Mouse (Mus musculus): ENCODE results near the gene Rnf144a.

Rnf144a gene

DNA sequence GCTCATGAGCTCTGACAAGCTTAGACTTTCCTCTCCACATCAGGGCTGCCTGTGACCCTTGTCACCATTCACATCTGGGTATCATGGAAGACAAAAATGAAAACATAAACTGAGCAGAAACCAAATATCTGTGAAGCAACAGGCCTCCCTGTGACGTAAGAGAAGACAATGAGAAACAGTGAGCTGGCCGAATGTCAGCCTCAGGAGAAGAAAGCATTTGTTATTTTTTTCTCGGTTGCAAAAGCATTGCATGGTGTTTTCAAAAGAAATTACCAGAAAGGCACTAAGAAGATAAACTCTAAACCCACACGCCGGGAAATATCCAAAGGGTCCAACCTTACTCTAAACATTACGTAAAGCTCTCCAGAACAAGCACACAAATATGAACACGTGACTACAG lies 41.3 kb downstream of the Rnf144a start:
- no peak for DNase-seq (ENCODE audit: low spot score in 2 of 2)

DNA sequence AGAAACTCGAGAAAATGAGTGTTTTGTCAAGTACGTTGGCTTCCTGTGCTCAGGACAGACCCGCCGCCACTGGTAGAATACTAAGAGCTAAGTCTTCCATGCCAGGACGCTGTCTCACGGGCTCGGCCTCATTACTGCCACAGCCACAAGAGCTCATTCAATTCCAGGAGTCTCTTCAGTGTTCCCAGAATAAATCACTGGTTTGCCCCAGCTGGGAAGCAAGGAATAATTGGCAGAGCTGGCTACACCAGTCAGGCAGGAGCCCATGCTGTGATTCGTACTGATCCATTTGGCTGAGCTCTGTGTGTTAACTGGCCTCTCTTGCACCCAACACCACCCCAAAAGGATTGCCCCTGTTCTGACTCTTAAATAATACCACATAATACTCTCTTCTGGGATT lies 45.0 kb downstream of the Rnf144a start:
- no peak for DNase-seq (ENCODE audit: low spot score in 2 of 2)

DNA sequence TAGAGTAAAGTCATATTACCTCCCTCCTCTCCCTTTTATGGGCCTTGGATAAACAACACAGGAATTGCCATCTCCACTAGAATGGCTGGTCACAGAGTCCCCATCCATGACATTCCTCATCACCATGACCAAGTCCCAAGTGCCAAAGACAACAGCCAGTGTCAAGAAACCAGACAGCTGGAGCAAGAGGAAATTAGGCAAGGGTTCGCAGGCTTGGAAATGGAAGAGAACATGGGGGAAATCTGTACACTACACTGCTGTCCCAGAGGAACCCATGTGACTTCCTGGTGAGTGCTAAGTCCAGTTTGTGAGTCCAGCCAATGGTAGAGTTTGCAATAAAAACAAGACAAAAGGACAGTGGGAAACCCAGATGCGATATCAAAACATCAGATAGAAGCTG lies 47.7 kb downstream of the Rnf144a start:
- no peak for DNase-seq (ENCODE audit: low spot score in 2 of 2)

DNA sequence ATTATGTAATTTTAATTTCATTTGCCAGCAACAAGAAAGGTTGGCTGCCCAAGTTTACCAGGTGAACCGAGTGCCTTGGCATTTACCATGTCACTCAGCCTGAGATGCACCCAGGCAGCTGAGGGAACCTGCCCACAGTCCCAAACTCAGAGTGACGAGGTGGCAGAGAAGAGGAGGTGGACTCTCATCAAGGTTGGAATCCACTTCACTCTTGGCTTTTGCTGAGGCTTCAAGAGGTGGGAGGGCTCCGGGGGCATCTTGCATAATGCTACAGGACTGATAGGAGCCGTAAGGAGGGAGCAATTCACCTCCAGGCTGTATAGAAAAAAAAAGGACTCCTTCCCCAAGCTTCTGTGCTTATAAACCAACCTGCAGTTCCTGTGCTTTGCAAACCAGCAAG lies 48.7 kb downstream of the Rnf144a start:
- DNase-seq (ENCODE audit: low spot score in 2 of 2), result no peak

DNA sequence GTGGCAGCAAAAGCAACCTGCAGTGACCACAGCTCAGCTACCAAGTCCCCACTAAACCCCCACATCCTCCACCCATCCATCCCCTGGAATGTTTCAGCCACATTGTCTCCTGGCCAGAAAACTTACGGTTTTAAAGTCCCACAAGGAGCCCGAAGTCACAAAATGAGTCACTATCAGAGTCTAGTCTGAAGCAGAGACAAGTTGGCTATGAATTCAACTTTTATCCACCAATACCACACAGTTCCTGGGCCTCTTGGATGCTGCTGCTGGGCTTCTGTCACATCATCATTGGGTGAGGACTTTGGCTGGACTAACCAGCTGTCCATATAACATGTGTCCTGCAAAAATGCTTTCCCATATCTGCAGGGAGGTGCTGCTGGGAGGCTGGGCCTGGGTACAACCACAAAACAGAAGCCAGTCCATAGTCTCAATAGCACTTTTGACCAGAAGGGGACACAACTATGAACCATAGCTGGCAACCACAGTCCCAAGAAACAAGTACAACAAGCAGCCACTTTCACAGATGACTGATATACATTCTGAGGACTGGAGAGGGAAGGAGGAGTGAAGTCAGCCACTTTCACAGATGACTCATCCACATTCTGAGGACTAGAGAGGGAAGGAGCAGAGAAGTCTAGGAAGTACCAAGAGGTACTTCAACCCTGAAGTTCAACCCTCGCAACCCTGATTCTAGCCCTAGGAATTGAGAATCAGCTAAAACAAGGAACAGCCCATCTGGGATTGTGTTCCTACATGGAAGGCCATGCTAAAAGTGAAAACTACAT lies 49.3 kb downstream of the Rnf144a start:
- DNase-seq (ENCODE audit: low spot score in 2 of 2), result no peak

DNA sequence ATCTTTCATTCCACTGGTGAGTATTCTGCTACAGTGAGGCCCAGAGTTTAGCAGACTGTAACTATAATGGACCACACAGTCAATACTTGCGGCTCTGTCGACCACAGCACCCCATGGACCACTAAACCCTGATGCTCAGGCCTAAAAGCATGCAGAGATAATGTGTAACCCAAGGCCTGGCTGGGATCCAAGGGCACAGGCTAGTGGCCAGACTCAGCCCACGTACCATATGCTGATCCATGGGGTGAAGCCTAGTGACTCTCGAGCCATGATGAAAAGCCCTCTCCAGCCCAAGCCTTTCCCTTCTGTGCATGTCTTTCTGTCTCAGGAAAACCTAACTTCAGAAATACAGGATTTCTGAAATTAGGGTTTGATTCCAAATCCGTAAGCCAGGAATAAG lies 50.2 kb downstream of the Rnf144a start:
- DNase-seq (ENCODE audit: low spot score in 2 of 2), result no peak

DNA sequence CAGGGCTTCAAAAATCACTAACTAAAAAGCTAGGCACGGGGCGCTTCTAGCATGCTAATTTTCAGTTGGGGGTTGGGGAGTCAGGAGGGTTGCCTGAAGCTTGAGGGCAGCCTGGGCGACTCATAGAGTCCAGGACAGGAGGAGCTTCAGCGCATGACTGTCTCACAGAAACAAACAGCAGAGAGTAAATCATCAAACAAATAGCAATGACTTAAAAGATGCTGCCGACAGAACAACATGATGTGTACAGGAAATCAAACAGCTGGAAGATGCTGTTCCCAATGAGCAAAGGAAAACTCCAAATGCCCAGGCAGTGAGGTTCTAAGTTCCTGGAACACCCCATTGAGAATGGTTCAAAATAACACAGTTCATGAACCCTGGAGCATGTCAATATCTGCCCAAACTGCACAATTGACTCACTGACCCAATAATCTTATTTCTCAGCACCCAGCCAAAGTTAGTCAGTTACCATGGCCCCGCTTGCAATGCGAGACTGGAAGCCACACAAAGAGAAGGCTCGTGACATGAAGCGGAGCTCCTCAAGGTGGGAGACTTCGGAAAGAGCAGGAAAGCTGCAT lies 54.0 kb downstream of the Rnf144a start:
- DNase-seq (ENCODE audit: low spot score in 2 of 2), result no peak

DNA sequence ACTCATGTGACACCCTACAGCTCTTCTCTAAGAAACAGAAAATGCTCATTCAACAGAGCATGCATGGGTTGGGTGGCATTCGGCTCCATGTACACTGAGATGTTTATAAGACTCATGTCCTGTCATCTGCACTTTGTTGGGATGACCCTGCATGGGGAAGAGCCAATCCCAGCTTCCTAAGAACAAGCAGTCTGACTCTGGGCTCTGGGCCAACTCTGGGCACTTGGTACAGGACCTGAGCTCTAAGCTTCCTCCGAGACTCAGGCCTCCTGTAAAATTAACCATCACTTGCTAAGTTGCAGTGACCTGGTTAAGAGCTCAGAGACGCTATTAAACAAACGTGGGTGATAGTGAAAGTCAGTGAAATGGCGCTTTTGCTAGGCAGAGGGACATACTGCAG lies 55.2 kb downstream of the Rnf144a start:
- DNase-seq (ENCODE audit: low spot score in 2 of 2), result no peak

DNA sequence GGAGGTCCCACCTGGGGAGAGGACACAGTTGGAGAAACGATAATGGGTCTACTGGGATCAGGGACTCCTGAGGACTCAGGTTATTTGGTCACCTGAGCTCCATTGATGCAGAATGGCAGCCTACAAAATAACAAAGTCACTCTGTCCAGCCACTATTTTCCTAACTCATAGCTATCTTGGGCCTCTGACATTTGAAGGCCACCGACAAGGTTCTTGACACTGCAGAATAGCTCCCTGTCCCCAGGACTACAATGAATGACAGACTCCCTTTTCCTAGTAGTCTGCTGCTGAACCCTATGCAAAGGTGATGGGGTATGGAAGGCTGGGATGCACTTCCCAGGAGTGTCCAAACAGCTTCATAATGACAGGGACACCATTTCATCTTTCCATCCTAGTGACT lies 55.8 kb downstream of the Rnf144a start:
- no peak for DNase-seq (ENCODE audit: low spot score in 2 of 2)

DNA sequence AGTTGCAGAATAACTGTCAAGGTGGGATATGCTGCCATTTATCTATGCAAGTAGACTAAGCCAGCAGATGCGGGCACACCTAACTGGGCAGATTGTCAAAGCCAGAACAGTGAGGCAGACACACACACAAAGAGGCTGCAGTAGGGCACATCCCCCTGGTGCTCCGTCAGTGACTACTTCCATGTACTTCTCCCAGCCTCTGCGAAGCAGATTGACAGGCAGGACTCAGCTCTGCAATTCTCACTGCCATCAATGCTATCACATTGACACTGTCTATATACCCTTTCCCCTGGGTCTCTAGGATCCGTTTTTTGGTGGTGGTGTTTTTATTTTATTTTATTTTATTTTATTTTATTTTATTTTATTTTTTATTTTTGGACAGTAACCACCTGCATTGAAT lies 57.8 kb downstream of the Rnf144a start:
- no peak for DNase-seq (ENCODE audit: low spot score in 2 of 2)

DNA sequence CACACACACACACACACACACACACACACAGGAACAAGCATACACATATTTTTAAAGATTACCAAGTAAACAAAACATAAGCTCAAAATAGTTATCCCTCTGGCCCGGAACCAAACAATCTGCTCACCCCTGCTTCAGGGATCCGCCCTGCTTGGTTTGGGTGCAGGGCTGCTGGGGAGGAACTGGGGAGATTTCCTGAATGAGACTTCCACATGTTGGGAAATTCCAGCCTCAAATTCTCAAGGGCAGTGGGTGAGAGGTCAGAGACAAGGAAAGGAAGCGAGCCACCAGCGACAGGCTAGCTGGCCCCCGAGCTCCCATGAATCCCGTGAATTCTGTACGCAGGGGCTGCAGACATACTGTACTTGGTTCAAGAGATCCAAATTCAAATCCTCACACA lies 58.9 kb downstream of the Rnf144a start:
- no peak for DNase-seq (ENCODE audit: low spot score in 2 of 2)

DNA sequence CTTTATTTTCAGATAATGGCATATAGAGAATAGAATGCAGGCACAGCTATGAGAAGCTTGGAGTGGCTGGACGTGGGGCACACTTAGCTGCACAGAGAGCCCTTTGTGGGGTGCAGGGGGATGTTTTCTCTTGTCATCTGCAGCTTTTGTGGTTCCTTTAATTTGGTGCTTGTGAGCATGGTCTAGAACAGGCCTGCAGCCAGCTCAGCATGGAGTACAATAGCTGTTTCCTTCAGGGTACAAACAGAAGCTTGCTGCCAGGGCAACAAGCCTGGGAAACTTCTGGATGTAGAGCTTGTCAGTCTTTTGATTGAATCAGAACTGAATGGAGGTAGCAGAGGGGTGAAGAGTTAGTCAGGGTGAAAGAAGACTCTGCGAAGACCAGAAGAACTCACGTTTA lies 63.7 kb downstream of the Rnf144a start:
- DNase-seq (ENCODE audit: low spot score in 2 of 2), result no peak

DNA sequence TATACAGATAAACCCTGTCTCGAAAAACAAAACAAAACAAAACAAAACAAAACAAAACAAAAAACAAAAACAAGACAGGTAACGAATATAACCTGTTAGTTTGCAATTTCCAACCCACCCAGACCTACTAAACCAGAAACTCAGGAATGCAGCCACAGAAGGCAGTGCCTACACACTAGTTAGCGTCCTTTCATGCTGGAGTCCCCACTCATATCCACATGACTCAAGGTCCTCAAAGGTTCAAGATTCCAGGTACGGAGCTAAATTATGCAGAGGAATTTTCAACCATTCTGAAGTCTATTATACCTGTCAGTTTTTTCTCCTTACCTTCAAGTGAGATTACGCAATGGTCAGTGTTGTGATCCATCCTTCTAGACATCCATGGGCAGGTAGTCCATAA lies 70.6 kb downstream of the Rnf144a start:
- DNase-seq (ENCODE audit: low spot score in 2 of 2), result no peak

DNA sequence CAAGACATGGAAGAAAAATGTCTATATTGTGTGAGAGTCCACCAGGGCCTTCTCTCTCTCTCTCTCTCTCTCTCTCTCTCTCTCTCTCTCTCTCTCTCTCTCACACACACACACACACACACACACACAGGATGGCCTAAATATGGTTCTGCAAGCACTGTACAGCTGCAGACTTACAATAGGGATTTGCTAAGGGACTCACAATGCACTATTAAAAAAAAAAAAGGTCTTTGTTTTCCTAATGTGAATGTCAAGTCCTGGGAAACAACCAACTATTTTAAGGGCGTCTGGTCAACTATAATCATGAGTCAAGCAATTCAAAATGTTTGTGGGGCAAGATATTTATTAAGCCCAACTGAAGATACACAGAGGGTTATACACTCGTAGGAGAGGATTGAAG lies 71.9 kb downstream of the Rnf144a start:
- DNase-seq (ENCODE audit: low spot score in 2 of 2), result no peak

DNA sequence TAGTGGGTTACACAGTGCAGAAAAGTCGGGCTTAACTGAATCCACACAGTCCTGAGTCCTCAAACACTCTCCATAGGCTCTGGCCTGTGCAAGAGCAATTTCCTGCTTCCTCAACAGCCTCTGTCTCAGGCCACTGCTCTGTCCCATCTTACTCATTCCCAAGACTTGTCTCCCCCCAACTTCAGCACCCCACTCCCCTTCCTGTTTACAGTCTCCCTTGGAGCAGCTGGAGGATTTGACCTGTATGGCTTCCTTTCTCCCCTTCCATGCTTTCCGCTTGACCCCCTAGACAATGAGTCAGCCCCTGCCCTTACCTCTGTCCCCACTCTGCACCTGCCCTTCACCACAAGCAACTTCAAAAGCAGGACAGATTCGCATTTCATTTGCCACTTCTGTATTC lies 72.4 kb downstream of the Rnf144a start:
- DNase-seq (ENCODE audit: low spot score in 2 of 2), result no peak

DNA sequence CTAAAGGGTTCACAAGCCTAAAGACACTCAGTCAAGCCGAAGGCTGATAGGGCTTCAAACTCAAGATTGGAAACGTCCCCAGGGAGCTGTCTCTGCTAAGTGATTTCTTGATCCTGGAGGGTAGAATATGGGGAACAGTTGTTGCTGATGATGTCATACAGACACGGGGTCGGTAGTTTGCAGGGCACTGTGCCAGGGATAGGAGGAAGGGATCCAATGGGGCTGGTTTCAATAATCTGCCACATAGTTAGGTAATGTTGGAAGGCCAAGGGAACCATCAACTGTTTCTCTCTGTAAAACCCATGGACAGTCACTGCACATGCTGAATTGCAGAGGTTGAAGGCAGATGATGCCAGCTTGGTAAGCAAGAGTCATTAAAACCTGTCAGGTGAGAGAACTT lies 73.0 kb downstream of the Rnf144a start:
- no peak for DNase-seq (ENCODE audit: low spot score in 2 of 2)

DNA sequence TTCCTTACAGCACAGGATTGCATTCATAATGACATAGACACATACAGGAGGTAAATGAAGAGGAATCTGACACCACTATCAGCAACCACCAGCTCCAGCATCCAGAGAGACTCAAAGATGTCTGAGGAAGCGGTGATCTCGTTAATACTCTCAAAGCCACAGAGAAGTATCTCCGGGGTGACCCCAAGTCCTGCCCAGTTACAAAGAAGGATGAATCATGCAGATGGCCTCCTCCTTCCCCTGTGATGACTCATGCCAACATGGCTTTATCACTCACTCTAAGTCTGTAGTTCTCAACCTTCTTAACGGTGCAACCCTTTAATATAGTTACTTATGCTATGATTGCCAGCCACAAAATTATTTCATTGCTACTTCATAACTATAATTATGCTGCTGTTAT lies 74.4 kb downstream of the Rnf144a start:
- no peak for DNase-seq (ENCODE audit: low spot score in 2 of 2)

DNA sequence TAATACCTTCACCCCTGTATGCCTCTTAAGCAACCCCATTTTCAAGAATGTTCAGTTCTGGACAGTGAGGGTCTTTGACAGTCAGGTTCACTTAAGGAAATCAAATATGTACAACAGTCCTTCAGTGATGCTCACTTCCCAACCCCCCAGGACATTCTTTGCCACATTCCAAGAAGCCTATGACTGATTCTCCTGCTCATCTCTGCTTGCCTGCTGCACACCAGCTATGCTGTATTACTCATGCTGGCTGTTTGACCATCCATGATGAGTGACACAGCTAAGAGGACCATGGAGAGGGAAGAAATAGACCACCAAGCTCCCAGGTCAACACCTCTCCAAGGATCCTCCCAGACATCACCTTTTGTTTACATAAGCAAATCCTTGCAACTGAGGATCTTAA lies 75.2 kb downstream of the Rnf144a start:
- no peak for DNase-seq (ENCODE audit: low spot score in 2 of 2)

DNA sequence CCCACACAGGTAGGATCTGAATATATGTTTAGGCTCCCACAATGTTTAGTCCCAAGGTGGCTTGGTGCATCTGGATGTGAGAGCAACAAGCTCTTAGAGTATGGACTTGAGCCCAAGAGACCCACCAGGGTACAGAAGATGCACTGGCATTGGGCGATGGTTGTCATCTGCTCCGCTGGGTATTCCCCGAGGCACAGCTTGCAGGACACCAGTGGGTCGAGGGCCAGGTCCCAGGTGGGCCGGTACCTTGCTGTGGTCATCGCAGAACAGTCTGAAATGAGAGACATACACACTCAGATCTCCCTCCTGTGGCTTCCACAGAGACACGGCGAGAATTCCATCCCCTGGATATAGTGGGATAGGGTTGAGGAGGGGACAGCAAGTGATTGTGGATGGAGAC lies 75.9 kb downstream of the Rnf144a start:
- DNase-seq (ENCODE audit: low spot score in 2 of 2), result no peak

DNA sequence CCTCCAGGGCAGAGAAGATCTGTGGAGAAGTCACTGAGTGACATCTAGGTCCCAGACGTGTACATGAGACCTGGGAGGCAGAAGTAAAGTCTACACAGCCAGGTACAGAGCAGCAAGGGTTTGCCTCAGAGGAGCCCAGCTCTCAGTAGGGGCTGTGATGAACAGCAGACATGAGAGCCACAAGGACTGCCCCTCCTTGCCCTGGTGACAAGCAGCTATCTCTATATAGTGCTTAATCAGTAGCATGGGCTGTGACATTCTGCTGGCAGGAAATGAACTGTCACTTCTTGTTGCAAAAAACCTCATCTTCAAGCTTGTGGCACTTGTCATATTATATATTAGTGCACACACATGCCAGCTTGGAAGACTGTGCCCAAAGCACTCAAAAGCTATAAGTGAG lies 81.4 kb downstream of the Rnf144a start:
- no peak for DNase-seq (ENCODE audit: low spot score in 2 of 2)

DNA sequence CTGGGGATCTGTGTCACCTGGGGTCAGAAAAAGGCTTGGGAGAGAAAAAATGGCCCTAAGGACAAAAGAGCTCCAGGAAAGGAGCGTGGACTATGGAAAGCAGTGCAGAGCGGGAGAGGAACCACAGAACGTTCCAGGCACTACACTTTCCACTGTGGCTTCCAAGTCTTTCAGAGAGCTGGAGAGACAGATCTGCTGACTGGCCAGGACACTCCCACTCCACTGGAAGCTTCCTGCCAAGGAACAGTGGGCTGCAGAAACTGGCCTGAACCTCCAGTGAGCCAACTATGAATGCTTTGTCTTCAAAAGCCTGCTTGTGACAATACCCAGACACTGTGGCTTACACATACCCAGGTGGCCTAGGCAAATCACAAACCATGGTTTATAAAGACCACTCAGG lies 84.0 kb downstream of the Rnf144a start:
- no peak for DNase-seq (ENCODE audit: low spot score in 2 of 2)

DNA sequence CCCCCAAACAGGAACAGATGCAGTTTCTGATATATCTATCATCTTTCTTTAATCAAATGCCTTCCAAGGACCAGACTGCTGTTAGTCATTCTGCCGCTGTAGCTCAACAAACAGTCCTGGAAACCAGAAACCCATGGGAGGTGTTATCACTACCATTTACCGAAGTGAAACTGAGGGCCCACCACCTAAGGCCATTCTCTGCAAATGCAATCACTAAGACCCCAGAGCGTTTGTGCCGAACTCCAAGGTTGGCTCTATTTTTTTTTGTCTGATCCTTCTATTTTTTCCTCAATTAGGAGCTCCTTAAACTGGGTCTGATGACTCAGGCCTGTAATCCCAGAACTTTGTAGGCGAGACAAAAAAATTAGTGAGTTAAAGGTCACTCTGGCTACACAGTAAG lies 85.3 kb downstream of the Rnf144a start:
- DNase-seq (ENCODE audit: low spot score in 2 of 2), result no peak

DNA sequence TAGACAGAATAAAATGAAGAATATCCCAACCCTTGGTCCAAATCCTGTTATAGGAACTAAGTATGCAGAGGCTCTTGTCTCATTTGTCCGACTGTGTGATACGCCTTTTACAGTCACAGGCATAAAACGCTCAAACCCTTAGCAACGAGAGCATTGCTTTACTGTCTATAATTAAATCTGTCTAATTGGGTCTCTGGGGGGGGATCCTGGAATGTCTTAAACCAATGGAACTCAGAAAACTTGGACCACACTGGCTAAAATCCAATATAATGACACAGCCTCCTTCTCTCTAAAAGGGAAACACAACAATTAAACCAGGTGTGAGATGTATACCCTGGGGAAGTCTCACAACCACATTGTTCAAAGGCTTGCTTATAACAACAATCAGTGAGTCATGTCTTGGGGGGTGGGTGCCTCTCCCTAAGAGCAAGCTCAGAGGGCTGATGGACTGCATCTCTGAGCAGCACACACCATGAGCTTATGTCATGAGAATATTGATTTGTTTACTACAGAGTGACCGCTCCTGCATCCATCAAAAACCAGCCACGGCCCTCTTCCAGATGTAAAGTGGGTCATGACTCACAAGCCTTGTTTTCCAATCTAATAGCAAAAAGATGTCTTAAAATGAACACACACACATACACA lies 85.9 kb downstream of the Rnf144a start:
- no peak for DNase-seq (ENCODE audit: low spot score in 2 of 2)
